Mouse (Mus musculus) bone marrow macrophage, adult 2 months (primary cell): ENCODE measurements around the gene Pgm2l1. TPM values are rescaled to one million over a fixed set of nuclear protein-coding genes. Genes with fewer than 3 reads are reported as not detected.

Source experiments
- H3K27ac ChIP-seq: 2 replicates; pipeline ENCODE4 v1.5.1; 2012; ENCODE audit warnings: low read depth, low read length; ENCODE audit not compliant: insufficient read depth
- H3K4me1 ChIP-seq: 2 replicates; pipeline ENCODE4 v1.6.1; 2012; ENCODE audit warnings: low read length; ENCODE audit not compliant: control insufficient read depth, insufficient read depth
- H3K4me3 ChIP-seq: 2 replicates; pipeline ENCODE4 v1.5.1; 2012; ENCODE audit warnings: mild to moderate bottlenecking, low read length, moderate library complexity; ENCODE audit not compliant: insufficient read depth
- CTCF ChIP-seq: IDR thresholded peaks from 2 replicates; pipeline ENCODE4 v1.5.1; 2012; ENCODE audit warnings: low read depth, mild to moderate bottlenecking, low read length, moderate library complexity
- POLR2A ChIP-seq: IDR thresholded peaks from 2 replicates; pipeline ENCODE4 v1.6.1; 2012; ENCODE audit warnings: mild to moderate bottlenecking, low read depth, low read length, borderline replicate concordance
- polyA plus RNA-seq: library from polyadenylated mRNA; stranded (reverse); fragments of >200 nt; gene quantifications from 2 replicates; pipeline ENCODE4 v1.2.4, GENCODE M21; 2012; ENCODE audit not compliant: missing spikeins, insufficient read depth, insufficient read length

The Pgm2l1 gene
- polyA plus RNA-seq, 1 experiment, result 14.1 TPM

- Histone ChIP-seq H3K27ac (no peak overlapping the region), H3K4me3 (no peak overlapping the region), H3K4me1 (peaks cover 6% of the 10 kb centered on the region)
- TF ChIP-seq POLR2A (no peak), CTCF (no peak)
Observed at GRCm38 (mm10) chr7:100190167-100190566, 37.0 kb upstream of the Pgm2l1 start.

DNA sequence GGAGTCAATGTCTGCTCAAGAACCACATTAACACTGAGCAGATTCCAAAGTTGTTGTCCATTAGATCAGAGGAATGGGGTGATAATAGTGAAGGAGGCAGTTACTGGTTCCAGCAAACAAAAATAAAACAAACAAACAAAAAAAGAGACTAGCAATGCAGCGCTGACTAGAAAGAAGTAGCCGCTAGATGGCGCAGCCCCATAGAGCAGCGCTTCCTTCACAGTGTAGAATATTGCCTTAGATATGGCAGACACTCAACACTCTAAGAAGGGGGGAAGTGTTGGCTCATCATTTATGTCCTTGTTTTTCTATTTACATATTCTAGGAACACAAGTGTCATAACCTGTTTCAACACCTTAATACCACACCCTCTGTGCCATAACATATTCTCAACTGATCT is 36.4 kb upstream of the Pgm2l1 start:
- TF ChIP-seq CTCF, result peak; percentile 78
- no peak for TF ChIP-seq POLR2A
- Histone ChIP-seq H3K27ac (no peak overlapping the region), H3K4me3 (no peak overlapping the region), H3K4me1 (peaks cover 6% of the 10 kb centered on the region)

DNA sequence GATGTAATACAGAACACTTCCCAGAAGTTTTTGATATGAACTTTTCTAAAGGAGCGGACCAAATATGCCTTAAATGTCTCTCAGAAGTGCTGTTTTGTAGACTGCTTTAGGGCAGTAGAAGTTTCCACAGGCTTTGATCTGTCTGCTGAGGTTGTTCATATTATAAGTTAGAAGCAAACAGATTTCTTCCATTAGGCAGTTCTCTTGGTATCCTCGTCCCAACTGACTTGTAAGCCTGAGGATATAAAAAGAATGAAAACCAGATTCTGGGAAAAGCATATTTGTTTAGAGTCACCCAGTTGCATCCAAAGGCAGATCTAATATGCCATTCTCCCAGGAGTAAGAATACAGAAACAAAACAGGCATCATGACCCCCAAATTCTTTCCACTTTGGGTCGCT is 26.0 kb upstream of the Pgm2l1 start:
- no peak overlapping the region for H3K4me3 ChIP-seq
- no peak for TF ChIP-seq CTCF
- no peak for TF ChIP-seq POLR2A
- H3K27ac ChIP-seq, result no peak overlapping the region
- peaks cover 13% of the 10 kb centered on the region for H3K4me1 ChIP-seq

DNA sequence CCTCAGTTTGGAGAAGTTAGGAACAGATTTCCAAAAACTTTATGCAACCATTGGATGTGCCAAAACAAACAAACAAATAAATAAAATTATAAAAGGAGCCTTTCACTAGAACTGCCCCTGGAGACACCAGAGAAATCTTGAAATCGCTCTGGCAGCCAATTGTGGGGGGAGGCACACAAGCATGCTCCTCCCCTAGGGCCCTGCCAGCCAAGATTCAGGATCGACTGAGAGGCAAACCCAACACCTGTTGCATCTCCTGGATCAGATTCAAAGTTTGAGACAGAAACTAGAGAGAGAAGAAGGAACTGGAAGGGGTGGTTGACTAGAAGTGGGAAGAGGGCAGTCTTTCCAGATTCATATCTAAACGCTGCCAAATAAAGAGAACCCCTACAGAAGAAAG is 23.6 kb upstream of the Pgm2l1 start:
- TF ChIP-seq CTCF, result no peak
- no peak for TF ChIP-seq POLR2A
- Histone ChIP-seq H3K4me3 (no peak overlapping the region), H3K4me1 (peaks cover 24% of the 10 kb centered on the region), H3K27ac (no peak overlapping the region)

DNA sequence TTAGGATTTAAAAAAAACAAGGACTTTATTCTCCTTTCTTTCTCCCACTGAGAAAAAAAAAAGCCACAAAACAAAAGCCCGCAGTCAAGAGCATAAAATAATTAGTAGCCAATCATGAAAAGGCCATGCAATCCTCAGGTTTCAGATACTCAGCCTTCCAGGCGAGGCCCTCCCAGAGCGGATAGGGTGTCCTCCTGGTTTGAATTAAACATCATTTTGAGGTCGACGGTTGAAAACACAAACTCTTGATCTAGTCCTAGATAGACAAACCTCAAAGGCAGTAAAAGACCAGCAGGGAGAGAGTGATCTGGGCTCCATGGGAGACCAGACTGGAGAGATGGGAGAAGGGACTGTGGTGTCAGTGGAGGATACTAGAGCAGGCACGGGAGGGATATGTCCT is 22.3 kb upstream of the Pgm2l1 start:
- TF ChIP-seq POLR2A (no peak), CTCF (no peak)

DNA sequence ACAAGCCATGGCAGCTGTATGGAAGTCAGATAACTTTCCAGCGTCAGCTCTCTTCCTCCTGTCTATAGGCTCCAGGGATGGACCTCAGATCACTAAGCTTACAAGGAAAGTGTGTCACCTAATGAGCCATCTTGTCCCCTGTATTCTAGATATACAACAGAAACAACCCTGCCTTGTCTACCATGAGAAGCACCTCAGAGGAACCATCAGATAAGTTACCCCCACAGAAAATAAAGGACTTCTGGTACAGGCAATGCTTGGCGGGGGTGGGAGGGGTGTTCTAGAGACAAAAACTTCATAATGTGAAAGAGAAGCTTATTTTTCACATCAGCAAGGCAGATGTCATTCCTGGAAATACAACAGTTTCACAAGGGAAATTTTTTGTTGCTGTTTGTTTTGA is 21.1 kb upstream of the Pgm2l1 start:
- TF ChIP-seq POLR2A, result no peak
- Histone ChIP-seq H3K27ac (no peak overlapping the region), H3K4me1 (peaks cover 23% of the 10 kb centered on the region), H3K4me3 (no peak overlapping the region)

More for the DNA sequence above, 22.3 kb upstream of the Pgm2l1 start:
- Histone ChIP-seq H3K4me3 (no peak overlapping the region), H3K4me1 (peaks cover 23% of the 10 kb centered on the region), H3K27ac (no peak overlapping the region)

DNA sequence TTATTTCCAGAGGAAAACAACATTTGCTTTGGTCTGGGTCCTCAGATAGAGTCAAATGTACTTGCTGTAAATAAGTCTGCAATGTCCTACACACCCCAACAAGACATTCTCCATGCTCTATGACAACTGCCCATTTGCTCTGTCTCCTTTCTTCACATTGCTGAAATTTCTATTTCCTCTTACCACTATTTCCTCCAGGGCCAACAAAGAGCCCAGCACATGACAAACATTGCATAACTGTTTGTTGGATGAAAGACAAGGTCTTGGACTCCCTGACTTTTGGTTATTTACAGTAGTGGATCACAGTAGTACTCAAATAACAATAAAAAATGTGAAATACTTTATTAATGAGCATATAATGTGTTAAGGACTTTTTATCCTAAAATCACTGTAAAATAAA is 19.3 kb upstream of the Pgm2l1 start:
- no peak overlapping the region for H3K4me3 ChIP-seq
- H3K27ac ChIP-seq, result peak overlapping the region; percentile 84
- H3K4me1 ChIP-seq, result peaks cover 26% of the 10 kb centered on the region
- TF ChIP-seq CTCF (no peak), POLR2A (no peak)

DNA sequence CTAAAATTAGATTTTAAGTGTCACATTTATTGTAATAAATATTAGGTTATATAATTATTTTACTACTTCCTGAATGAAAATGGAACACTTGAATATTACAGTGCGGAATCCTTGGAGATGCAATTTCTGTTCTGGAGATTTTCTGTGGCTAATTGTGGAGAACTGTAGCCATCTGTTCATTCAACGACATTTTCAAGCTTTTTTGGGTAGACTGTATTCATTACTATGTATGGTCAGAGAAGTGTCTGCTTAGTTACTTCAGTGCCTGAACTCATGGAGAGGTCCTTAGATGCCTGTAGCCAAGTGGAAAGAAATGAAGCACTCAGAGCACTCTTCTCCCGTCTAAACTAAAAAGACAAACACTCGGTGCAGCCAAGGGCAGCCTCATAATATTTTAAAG is 12.9 kb upstream of the Pgm2l1 start:
- TF ChIP-seq CTCF (no peak), POLR2A (no peak)
- Histone ChIP-seq H3K4me1 (peaks cover 36% of the 10 kb centered on the region), H3K27ac (no peak overlapping the region), H3K4me3 (no peak overlapping the region)

- H3K27ac ChIP-seq, result no peak overlapping the region
- no peak overlapping the region for H3K4me3 ChIP-seq
- no peak for TF ChIP-seq POLR2A
- TF ChIP-seq CTCF, result no peak
Observed at GRCm38 (mm10) chr7:100215116-100215732, 12.0 kb upstream of the Pgm2l1 start.

DNA sequence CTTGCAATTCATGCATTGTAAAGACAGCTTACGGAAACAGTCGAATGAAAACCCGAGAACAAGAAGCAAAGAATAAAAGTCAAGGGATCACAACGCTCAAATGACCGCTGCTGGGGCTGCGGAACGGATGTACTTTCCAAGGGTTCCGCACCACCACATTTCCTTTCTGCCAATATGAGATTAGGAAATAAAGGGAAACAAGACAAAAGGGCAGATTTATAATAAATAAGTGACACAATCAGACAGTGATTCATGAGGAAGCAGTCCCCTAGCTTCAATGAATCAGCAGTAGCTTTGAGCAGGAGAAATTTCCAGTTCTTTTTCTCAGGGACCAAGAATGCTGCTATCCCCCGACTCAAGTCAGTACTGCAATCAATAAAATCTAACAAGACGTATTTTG is 11.2 kb upstream of the Pgm2l1 start:
- TF ChIP-seq CTCF, result no peak
- no peak for TF ChIP-seq POLR2A

More at GRCm38 (mm10) chr7:100215116-100215732, 12.0 kb upstream of the Pgm2l1 start:
- peaks cover 36% of the 10 kb centered on the region for H3K4me1 ChIP-seq

More for the DNA sequence above, 11.2 kb upstream of the Pgm2l1 start:
- Histone ChIP-seq H3K4me1 (peaks cover 36% of the 10 kb centered on the region), H3K27ac (peak overlapping the region; percentile 82), H3K4me3 (peak overlapping the region; percentile 58)
